Mouse (Mus musculus) G1E (cell line): ENCODE measurements around the gene Prrc2b. TPM values are rescaled to one million over a fixed set of nuclear protein-coding genes. Genes with fewer than 3 reads are reported as not detected.

Source experiments
- ATAC-seq: 2 replicates; pipeline ENCODE4 v1.8.0; 2016; ENCODE audit warnings: mild to moderate bottlenecking; ENCODE audit not compliant: insufficient number of reproducible peaks, poor library complexity, low FRiP score, severe bottlenecking; ENCODE audit errors: extremely low read depth
- DNase-seq: peaks from one replicate; pipeline ENCODE4 v3.0.0; 2012; ENCODE audit warnings: low spot score
- H3K27me3 ChIP-seq: 2 replicates; pipeline ENCODE4 v1.6.1; 2012; ENCODE audit warnings: mild to moderate bottlenecking, low read length, inconsistent platforms; ENCODE audit not compliant: insufficient read depth
- H3K36me3 ChIP-seq: replicated peaks from 2 replicates; pipeline ENCODE3; 2012; ENCODE audit warnings: mild to moderate bottlenecking, inconsistent platforms
- H3K4me1 ChIP-seq: 2 replicates; pipeline ENCODE4 v1.6.1; 2012; ENCODE audit warnings: low read depth, low read length, inconsistent platforms, mixed read lengths; ENCODE audit not compliant: insufficient read depth
- H3K4me3 ChIP-seq: 2 replicates; pipeline ENCODE4 v1.5.1; 2012; ENCODE audit warnings: low read depth, mild to moderate bottlenecking, inconsistent platforms, low read length, moderate library complexity, mixed read lengths
- H3K9me3 ChIP-seq: replicated peaks from 2 replicates; pipeline ENCODE4 v1.6.1; 2012; ENCODE audit warnings: inconsistent platforms
- CTCF ChIP-seq: IDR thresholded peaks from 2 replicates; pipeline ENCODE4 v1.5.1; 2012; ENCODE audit warnings: low read depth, low read length, inconsistent platforms, mixed read lengths
- GATA1 ChIP-seq: IDR thresholded peaks from 2 replicates; pipeline ENCODE4 v1.6.1; 2012; ENCODE audit warnings: borderline replicate concordance, low read length, inconsistent platforms, mixed read lengths
- GATA2 ChIP-seq: IDR thresholded peaks from 2 replicates; pipeline ENCODE4 v1.6.1; 2012; ENCODE audit warnings: low read depth, low read length, inconsistent platforms, borderline replicate concordance
- POLR2AphosphoS5 ChIP-seq: IDR thresholded peaks from 2 replicates; pipeline ENCODE4 v1.6.1; 2012; ENCODE audit warnings: low read depth, low read length, inconsistent platforms; ENCODE audit not compliant: insufficient replicate concordance
- TAL1 ChIP-seq: conservative IDR thresholded peaks from 2 replicates; pipeline ENCODE4 v1.6.1; 2012; ENCODE audit warnings: low read depth, low read length, inconsistent platforms, mixed read lengths
- polyA plus RNA-seq: library from polyadenylated mRNA; stranded (reverse); fragments of >175 nt; gene quantifications from 2 replicates; pipeline ENCODE4 v1.2.3, GENCODE M21; 2012
- total RNA-seq, 2 experiments: library from RNA; stranded (forward) in 1 of 2; stranded (reverse) in 1 of 2; fragments of 200-1000 nt in 1 of 2; fragments of >200 nt in 1 of 2; fragmentation: Nextera tagmentation in 1 of 2; gene quantifications; 2 replicates each; pipeline ENCODE4 v1.2.3; 2014 to 2017

Gene Prrc2b
- total and polyA plus RNA-seq, 3 experiments = 17.1 to 147 (median 103) TPM

DNA sequence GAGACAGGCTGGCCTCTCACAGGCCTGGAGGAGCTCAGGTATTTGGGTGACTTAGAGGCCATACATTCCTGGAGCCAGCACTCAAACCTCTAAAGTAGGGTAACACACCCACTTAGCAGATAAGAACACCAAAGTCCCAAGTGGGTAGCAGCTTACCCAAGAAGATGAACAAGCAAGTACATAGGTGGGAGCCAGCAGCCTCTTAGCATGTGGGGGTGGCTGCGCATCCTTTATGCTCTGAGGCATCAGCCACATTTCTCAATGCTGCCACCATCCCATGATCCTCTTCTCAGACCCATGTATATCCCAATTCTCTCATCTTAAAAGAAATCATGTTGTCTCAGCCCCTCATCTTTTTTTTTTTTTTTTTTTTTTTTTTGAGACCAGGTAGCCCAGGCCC lies 39.6 kb upstream of the Prrc2b start:
- H3K4me1 ChIP-seq = peaks cover 24% of the 10 kb centered on the region
- H3K36me3 ChIP-seq = no peaks in the 10 kb centered on the region
- TF ChIP-seq TAL1 = no peak
- TF ChIP-seq POLR2AphosphoS5 = no peak
- TF ChIP-seq GATA1 = no peak
- TF ChIP-seq GATA2 = no peak
- no peak for TF ChIP-seq CTCF
- H3K27me3 ChIP-seq = peaks cover 50% of the 10 kb centered on the region
- H3K4me3 ChIP-seq = no peak overlapping the region
- no peak for ATAC-seq
- H3K9me3 ChIP-seq = peaks cover 3% of the 10 kb centered on the region
- no peak for DNase-seq

DNA sequence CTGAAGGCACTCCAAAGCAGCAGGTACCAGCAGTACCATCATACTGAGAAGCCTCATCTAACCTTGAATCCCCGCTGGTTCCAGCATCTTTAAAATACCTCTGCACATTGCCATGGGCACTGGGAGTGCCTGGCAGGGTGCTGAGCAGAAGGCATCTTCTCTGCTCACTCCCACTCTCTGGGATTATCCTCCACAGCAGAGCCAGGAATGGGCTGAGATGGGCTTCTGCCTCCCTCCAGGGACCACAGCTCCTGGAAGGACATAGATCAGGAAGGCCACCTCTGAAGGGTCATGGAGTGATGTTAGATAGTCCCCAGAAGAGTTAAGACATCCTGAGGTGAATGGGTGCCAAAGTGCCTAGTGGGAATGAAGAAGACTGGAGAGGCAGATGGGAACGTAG lies 38.3 kb upstream of the Prrc2b start:
- TF ChIP-seq TAL1 = no peak
- no peak for TF ChIP-seq GATA2
- TF ChIP-seq POLR2AphosphoS5 = no peak
- TF ChIP-seq CTCF = no peak
- no peak for TF ChIP-seq GATA1
- no peak for DNase-seq
- no peak for ATAC-seq
- Histone ChIP-seq H3K27me3 (peaks cover 37% of the 10 kb centered on the region), H3K4me3 (no peak overlapping the region), H3K9me3 (peaks cover 11% of the 10 kb centered on the region), H3K4me1 (peaks cover 27% of the 10 kb centered on the region), H3K36me3 (no peaks in the 10 kb centered on the region)

DNA sequence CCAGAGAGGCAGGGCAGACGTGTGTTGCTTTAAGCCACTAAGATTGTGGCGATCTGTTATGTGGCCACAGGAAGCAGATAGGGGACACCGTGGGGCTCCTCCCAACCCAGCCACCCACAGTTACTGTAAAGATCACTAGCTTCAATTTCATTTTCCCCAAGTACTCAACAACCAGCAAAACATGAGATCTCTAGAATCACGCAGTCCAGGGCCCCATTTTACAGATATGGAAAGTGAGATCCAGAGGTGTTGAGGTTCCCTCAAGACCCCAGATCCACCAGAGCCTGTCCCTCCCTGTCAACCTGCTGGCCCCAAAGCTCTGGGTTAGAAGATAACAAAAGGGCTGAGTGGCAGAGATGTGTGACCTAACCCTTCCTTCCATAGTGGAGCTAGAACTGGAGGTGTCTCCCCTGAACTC lies 35.0 kb upstream of the Prrc2b start:
- TF ChIP-seq POLR2AphosphoS5 = no peak
- no peak for TF ChIP-seq TAL1
- TF ChIP-seq GATA1 = no peak
- TF ChIP-seq CTCF = no peak
- TF ChIP-seq GATA2 = no peak
- H3K9me3 ChIP-seq = peaks cover 17% of the 10 kb centered on the region
- peaks cover 17% of the 10 kb centered on the region for H3K27me3 ChIP-seq
- ATAC-seq = no peak
- peaks cover 35% of the 10 kb centered on the region for H3K4me1 ChIP-seq
- no peaks in the 10 kb centered on the region for H3K36me3 ChIP-seq
- H3K4me3 ChIP-seq = no peak overlapping the region
- DNase-seq = no peak

DNA sequence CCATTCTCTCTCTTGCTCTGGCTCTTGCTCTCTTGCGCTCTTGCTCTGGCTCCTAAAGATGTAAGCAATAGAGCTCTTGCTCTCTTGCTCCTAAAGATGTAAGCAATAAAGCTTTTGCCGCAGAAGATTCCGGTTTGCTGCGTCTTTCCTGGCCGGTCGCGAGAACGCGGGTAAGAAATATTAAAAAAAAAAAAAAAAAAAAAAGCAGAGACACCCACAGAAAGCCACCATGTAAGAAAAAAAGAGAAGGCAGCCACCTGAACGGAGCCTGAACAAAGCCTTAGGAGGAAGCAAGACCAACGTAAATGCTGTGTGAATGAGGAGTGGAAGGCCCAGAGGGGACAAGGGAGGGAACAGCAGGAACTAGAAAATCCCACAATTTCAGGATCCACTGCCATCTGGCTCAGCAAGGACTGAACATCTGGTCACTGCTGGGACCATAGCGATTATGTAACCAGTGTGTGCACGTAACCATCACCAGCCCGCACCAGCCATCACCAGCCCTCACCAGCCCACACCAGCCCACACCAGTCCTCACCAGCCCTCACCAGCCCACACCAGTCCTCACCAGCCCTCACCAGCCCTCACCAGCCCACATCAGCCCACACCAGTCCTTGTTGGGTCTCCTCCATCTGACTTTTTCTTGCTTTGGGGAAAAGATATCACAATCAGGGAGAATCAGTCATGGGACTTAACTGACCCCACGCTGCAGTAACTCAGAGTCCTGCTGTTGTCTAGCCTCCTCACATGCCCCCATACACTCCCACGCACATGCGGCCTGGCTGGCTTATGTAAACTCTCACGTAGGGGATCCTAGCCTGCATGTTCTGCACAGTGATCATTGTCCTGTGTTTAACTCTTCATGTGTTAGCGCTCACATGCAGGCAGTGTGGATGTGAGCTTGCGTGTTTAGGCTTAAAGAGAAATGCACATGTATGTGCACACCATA lies 30.8 kb upstream of the Prrc2b start:
- Histone ChIP-seq H3K27me3 (no peaks in the 10 kb centered on the region), H3K4me1 (peaks cover 50% of the 10 kb centered on the region), H3K36me3 (no peaks in the 10 kb centered on the region), H3K9me3 (peaks cover 17% of the 10 kb centered on the region), H3K4me3 (peak overlapping the region; percentile 50; the same call in 1 of the 2 replicates)
- DNase-seq (no peak), ATAC-seq (no peak)
- TF ChIP-seq TAL1 (no peak), GATA1 (no peak), POLR2AphosphoS5 (no peak), GATA2 (no peak), CTCF (no peak)

DNA sequence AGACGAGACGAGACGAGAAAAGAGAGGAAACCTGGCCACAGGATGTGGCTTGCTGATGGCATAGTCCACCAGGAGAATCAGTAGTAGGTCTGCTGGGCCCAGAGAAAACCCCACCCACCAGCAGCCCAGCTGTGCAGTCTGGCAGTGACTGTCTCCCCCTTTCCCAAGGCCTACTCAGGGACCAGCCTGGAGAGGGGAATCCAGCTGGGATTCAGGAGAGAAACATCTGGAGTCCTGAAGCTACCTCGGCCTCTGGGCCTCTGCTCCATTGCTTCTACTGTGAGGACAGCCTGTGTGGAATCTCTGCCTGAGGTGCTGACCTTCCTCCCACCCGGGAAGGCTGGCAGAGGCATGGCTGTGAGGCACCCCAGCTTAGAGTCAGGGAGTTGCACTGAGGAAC lies 29.7 kb upstream of the Prrc2b start:
- Histone ChIP-seq H3K4me3 (peak overlapping the region; percentile 54; the same call in 1 of the 2 replicates), H3K9me3 (peaks cover 15% of the 10 kb centered on the region), H3K27me3 (no peaks in the 10 kb centered on the region), H3K4me1 (peaks cover 49% of the 10 kb centered on the region), H3K36me3 (no peaks in the 10 kb centered on the region)
- peak; percentile 40; the same call in 1 of the 2 replicates for ATAC-seq
- TF ChIP-seq GATA2 = no peak
- TF ChIP-seq GATA1 = no peak
- no peak for TF ChIP-seq CTCF
- TF ChIP-seq TAL1 = no peak
- no peak for TF ChIP-seq POLR2AphosphoS5
- peak; percentile 38 for DNase-seq

DNA sequence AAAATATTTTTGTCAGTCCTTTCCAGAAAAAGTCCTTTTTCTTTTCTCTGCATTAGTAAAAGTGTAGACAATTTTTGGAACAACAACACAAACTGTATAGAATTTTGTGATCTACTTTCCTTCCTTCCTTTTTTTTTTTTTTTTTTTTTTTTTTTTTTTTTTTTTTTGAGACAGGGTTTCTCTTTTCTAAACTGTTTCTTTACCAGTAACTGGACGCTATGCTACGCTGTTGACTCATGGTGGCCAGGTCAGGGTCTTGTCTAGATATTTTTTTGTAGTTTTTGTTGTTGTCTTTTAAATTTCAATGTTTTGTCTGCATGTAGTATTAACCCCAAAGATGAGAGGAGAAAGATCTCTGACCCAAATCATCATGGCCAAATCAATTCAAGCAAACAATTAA lies 29.1 kb upstream of the Prrc2b start:
- peaks cover 49% of the 10 kb centered on the region for H3K4me1 ChIP-seq
- ATAC-seq (no peak), DNase-seq (no peak)
- TF ChIP-seq TAL1 = no peak
- no peak for TF ChIP-seq GATA2
- TF ChIP-seq GATA1 = no peak
- no peak for TF ChIP-seq CTCF
- H3K27me3 ChIP-seq = no peaks in the 10 kb centered on the region
- no peaks in the 10 kb centered on the region for H3K36me3 ChIP-seq
- H3K9me3 ChIP-seq = peaks cover 9% of the 10 kb centered on the region
- no peak overlapping the region for H3K4me3 ChIP-seq
